Mouse (Mus musculus) hindbrain, embryonic 11.5 days (tissue): ENCODE results near the gene Rhobtb3. TPM values are rescaled to one million over a fixed set of nuclear protein-coding genes. Genes with fewer than 3 reads are reported as not detected.

Source experiments
- ATAC-seq: fragments of 200-750 bp; cut with Nextera tagmentation; 2 replicates; pipeline ENCODE4 v1.8.0; 2017; ENCODE audit warnings: mild to moderate bottlenecking, moderate TSS enrichment, moderate library complexity; ENCODE audit not compliant: low FRiP score
- DNase-seq: peaks from one replicate; pipeline ENCODE4 v3.0.0-alpha.2; 2015; ENCODE audit warnings: low spot score
- H3K27ac ChIP-seq: fragments of 300-500 bp; sonication (generic); 2 replicates; pipeline ENCODE4 v1.5.1; 2014; ENCODE audit warnings: mild to moderate bottlenecking, low read depth, low read length
- H3K27me3 ChIP-seq: fragments of 300-500 bp; sonication (generic); 2 replicates; pipeline ENCODE4 v1.6.1; 2014; ENCODE audit warnings: mild to moderate bottlenecking, low read length, moderate library complexity, mixed read lengths; ENCODE audit not compliant: control insufficient read depth, insufficient read depth
- H3K36me3 ChIP-seq: fragments of 300-500 bp; sonication (generic); 2 replicates; pipeline ENCODE4 v1.6.1; 2014; ENCODE audit warnings: mild to moderate bottlenecking, low read length, moderate library complexity, mixed read lengths; ENCODE audit not compliant: control insufficient read depth, insufficient read depth
- H3K4me1 ChIP-seq: fragments of 300-500 bp; sonication (generic); replicated peaks from 2 replicates; pipeline ENCODE4 v1.6.1; 2014; ENCODE audit warnings: low read length, mixed read lengths; ENCODE audit not compliant: control insufficient read depth, insufficient read depth
- H3K4me2 ChIP-seq: fragments of 300-500 bp; sonication (generic); replicated peaks from 2 replicates; pipeline ENCODE4 v1.6.1; 2014; ENCODE audit warnings: mild to moderate bottlenecking, low read depth, low read length
- H3K4me3 ChIP-seq: fragments of 300-500 bp; sonication (generic); 2 replicates; pipeline ENCODE4 v1.5.1; 2014; ENCODE audit warnings: low read depth, low read length
- H3K9ac ChIP-seq: fragments of 300-500 bp; sonication (generic); 2 replicates; pipeline ENCODE4 v1.6.1; 2014; ENCODE audit warnings: low read depth, low read length
- H3K9me3 ChIP-seq: fragments of 300-500 bp; sonication (generic); 2 replicates; pipeline ENCODE4 v1.6.1; 2016; ENCODE audit warnings: low read length; ENCODE audit not compliant: control insufficient read depth
- WGBS: fragments of 180-500 bp; shearing (Covaris S2); extraction: QIAGEN DNeasy Blood & Tissue Kit; methylation state at CpG from one replicate; pipeline ENCODE4 v1.1.7; 2014; 5-methylcytosine and 5-hydroxymethylcytosine counted together
- polyA plus RNA-seq: library from polyadenylated mRNA; unstranded; fragments of >200 nt; fragmentation: Nextera tagmentation; extraction: Ambion mirVana; gene quantifications from 2 replicates; pipeline ENCODE4 v1.2.1, GENCODE M21; 2014

The Rhobtb3 gene
- polyA plus RNA-seq, 1 experiment from 2014 or later: 55.2 TPM

DNA sequence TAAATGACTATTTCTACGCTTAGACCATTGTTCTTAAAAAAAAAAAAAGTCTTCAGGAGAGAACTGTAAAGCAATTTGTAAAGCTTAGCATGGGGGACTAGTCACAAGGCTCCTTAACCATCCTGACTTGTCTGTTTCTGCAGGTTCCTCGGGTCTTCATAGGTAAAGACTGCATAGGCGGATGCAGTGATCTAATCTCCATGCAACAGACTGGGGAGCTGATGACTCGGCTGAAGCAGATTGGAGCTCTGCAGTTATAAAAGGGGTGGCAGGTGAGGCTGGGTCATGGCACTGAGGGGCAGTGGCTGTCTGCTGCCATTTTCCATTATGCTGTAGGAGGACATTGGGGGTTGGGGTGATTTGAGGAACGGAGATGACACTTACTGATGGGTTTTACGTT, 96.7 kb downstream of the Rhobtb3 start:
- Histone ChIP-seq H3K4me1 (no peaks in the 10 kb centered on the region), H3K36me3 (no peaks in the 10 kb centered on the region), H3K4me2 (no peak overlapping the region), H3K27ac (no peak overlapping the region), H3K27me3 (no peaks in the 10 kb centered on the region), H3K4me3 (no peak overlapping the region), H3K9me3 (no peaks in the 10 kb centered on the region), H3K9ac (no peak overlapping the region)
- WGBS: 82% methylated on average over 6 of the region's 6 CpGs
- ATAC-seq: no peak
- DNase-seq: no peak

DNA sequence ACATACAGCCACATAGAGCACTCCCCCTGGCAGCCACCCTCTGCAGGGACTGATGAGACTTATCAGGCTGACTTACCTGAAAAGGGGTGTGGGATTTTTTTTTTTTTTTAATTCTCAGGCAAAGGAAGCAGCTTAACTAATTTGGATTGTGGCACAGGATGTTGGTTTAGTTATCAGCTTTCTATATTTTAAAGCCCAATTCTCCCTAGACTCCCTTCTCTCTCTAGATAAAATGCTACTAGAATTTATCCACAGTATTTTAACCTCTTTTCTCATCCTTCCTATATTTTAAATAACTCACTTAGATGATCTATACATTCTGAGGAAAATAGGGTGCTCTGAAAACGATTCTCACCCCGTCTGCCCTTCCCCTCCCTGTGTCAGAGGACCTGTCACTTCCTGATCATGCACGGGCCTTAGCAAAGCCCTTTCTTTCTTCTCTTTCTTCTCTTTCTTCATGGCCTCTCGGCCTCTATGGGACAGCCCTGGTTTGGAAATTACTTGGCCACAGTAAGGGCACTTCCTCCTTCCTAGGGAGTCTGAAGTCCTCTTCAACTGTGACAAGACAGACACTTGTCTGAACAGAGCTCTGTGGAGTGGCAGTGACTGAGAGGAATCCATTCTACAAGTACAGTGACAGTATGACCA, 98.1 kb downstream of the Rhobtb3 start:
- no peaks in the 10 kb centered on the region for H3K27me3 ChIP-seq
- no peak overlapping the region for H3K27ac ChIP-seq
- H3K4me1 ChIP-seq: no peaks in the 10 kb centered on the region
- WGBS: 47% methylated on average over 4 of the region's 4 CpGs
- ATAC-seq: no peak
- no peaks in the 10 kb centered on the region for H3K36me3 ChIP-seq
- H3K4me3 ChIP-seq: no peak overlapping the region
- DNase-seq: no peak
- H3K4me2 ChIP-seq: no peak overlapping the region
- H3K9me3 ChIP-seq: no peaks in the 10 kb centered on the region
- H3K9ac ChIP-seq: no peak overlapping the region

DNA sequence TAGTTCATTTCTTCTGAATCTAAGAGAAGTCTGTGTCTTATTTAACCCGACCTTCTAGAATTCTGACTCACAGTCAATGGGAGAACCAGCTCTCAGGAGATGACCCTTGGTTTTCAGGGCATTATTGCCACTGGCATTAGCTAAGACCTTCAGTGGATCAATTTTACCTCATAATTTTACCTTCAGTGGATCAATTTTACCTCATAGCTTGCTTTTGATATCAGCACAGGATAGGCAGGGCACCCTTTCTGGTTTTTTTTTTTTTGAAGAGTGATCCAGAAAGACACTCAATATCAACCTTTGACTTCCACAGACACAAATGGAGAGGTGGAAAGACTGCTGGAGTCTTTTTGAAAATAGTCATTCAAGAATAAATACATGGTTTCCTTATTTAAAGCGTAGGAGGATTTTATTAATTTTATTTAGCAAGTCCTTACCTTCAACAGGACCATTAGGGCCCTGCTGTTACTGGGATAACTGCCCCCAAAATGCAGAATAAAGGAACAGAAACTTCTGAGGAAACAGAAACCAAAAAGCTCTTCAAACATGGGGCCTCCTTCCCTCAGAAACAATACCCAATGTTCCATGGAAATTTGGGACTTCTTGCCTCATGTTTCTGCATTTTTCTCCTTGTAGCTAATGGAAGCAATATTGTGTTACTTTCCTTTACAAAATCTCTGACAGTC, 98.7 kb downstream of the Rhobtb3 start:
- H3K9me3 ChIP-seq: no peaks in the 10 kb centered on the region
- H3K27ac ChIP-seq: no peak overlapping the region
- DNase-seq (no peak), ATAC-seq (no peak)
- H3K4me1 ChIP-seq: no peaks in the 10 kb centered on the region
- H3K9ac ChIP-seq: no peak overlapping the region
- no peak overlapping the region for H3K4me2 ChIP-seq
- H3K4me3 ChIP-seq: no peak overlapping the region
- 93% methylated on average over 2 of the region's 2 CpGs for WGBS
- H3K36me3 ChIP-seq: no peaks in the 10 kb centered on the region
- H3K27me3 ChIP-seq: no peaks in the 10 kb centered on the region

DNA sequence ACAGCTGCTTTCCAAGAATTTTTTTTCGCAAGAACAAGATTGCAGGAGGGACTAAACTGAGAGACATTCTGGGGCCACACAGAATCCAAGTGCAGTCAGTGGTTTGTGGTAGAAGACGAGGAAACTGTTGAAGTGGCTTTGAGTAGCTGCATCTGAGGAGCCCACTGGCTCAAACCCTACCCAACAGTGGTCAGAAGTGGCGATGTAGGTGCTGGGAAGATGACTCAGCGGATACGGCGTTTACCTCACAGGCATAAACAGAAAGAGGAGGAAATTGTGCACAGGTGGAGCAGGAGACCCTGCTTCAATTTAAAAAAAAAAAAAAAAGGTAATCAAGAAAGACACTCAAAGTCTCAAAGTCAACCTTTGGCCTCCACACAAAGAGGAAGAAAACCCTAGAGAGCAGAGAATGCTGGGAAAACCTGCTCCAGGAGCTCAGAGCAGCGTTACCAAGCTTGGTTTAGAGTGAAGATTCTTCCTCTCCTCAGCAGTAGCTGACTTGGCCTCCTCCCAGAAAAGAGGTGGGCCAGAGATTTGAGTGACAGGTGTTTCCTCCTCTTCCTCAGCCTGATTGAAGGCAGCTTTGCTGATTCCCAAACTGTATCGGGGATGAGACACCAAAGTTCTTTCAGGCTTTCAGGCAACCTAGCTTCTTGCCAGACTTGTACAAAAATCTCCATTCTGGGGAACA, 99.6 kb downstream of the Rhobtb3 start:
- Histone ChIP-seq H3K27me3 (no peaks in the 10 kb centered on the region), H3K27ac (no peak overlapping the region), H3K4me1 (no peaks in the 10 kb centered on the region), H3K9ac (no peak overlapping the region), H3K4me2 (no peak overlapping the region), H3K9me3 (no peaks in the 10 kb centered on the region), H3K36me3 (no peaks in the 10 kb centered on the region), H3K4me3 (no peak overlapping the region)
- DNase-seq (no peak), ATAC-seq (no peak)
- WGBS: 88% methylated on average over 8 of the region's 8 CpGs

DNA sequence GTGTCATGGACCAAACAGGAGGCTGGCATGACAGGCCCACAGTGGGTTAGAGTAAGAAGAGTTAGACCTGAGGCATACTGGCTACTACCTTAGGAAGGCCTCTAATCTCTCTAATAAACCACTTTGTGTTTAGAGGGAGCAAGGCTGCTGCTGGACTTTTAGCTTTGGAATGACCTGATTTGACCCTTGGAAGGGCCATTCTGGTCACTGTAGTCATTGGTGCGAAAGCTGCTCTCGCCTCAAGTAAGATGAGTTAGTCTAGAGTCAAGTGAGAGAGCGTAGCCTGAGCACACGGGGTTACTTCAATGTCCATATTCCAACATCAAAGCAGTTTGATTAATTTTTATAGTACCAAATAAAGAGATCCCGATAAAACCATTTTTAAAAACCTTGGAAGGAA, 100.4 kb downstream of the Rhobtb3 start:
- WGBS: 93% methylated on average over 5 of the region's 5 CpGs
- DNase-seq (no peak), ATAC-seq (no peak)
- Histone ChIP-seq H3K36me3 (no peaks in the 10 kb centered on the region), H3K9ac (no peak overlapping the region), H3K4me1 (no peaks in the 10 kb centered on the region), H3K4me2 (no peak overlapping the region), H3K4me3 (no peak overlapping the region), H3K9me3 (no peaks in the 10 kb centered on the region), H3K27ac (no peak overlapping the region), H3K27me3 (no peaks in the 10 kb centered on the region)

DNA sequence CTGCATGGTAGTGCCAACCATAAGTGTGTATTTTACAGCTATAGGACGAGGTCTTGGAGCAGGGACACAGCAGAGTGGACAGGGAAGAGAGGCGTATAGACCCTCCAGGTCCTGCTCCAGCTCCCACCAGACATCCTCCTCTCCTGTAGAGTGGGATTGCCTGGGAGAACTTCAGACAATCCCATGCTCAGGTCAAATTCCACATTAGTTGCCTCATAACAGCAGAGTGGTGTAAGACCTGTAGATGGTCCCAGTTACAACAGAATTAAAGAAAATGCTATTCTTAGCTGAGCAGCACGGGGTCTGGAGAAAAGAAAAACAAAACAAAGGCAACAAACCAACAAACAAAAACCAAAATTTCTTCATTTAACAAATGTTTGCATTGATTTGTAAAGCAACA, 101.8 kb downstream of the Rhobtb3 start:
- Histone ChIP-seq H3K27ac (no peak overlapping the region), H3K4me2 (no peak overlapping the region), H3K36me3 (no peaks in the 10 kb centered on the region), H3K9ac (no peak overlapping the region), H3K4me3 (no peak overlapping the region), H3K4me1 (no peaks in the 10 kb centered on the region), H3K27me3 (no peaks in the 10 kb centered on the region), H3K9me3 (no peaks in the 10 kb centered on the region)
- WGBS: 72% methylated on average over 3 of the region's 3 CpGs
- no peak for ATAC-seq
- no peak for DNase-seq

DNA sequence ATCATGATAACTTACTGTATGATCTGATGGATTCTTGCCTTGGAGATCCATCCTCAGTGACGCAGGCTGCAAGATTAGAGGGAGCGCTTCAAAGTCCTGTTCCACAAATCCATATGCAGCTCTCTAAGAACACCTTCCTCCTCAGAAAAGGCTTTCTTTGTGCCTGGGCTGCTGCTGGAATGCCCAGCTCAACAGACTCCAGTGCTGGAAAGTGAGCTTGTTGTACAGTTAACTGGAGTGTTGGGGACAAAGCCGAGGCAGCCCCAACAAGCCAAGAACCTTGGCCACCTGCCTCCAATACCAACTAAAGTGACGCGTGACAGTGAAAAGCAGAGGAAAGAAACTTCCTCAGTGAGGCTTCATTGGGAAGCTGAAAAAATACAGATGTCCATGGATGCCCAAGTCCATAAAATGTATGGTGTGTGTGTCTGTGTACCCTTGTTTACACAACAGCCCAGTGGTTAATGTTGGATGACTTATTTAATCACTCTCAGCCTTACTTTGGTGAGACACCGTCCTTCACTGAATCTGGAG, 102.9 kb downstream of the Rhobtb3 start:
- Histone ChIP-seq H3K4me3 (peak overlapping the region; percentile 50), H3K27me3 (no peaks in the 10 kb centered on the region), H3K9ac (peak overlapping the region; percentile 64), H3K4me1 (no peaks in the 10 kb centered on the region), H3K9me3 (no peaks in the 10 kb centered on the region), H3K27ac (no peak overlapping the region), H3K36me3 (no peaks in the 10 kb centered on the region), H3K4me2 (peak overlapping the region; percentile 62)
- WGBS: 61% methylated on average over 6 of the region's 6 CpGs
- DNase-seq (peak; percentile 12), ATAC-seq (no peak)

DNA sequence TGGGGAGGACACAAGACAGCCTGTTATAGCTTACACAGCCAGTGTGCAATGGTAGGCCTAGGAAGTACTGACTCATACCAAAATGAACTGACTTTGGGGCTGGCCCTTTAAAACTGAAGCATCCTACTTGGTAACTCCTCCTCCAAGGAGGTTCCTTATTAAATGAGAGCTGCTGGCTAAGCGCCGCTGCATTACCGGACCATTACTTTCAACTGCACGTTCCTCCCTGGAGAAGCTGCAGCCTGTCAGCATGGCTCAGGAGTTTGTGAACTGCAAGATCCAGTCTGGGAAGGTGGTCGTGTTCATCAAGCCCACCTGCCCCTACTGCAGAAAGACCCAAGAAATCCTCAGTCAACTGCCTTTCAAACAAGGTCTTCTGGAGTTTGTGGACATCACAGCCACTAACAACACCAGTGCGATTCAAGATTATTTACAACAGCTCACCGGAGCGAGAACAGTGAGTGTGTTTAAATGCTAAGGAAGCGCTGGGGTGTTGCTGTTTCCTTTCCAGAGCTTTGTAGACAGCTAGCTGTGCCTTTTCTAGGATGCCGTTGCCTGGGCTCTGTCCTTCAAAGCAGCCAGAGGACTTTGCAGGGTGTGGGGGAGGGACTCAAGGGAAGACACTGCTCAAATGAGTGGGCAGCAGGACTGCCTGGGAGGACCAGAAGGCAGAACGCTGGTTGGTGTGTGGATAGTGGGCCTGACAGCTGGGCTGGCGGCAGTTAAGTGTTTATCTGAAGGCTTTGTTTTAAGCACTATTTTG, 103.8 kb downstream of the Rhobtb3 start, which contains the start of gene Glrx:
Gene Glrx, plus strand, starts transcription at position 150 of the 763 bp plus-strand sequence.
- peak within 1 kb of the TSS; percentile 62 for H3K4me2 ChIP-seq
- WGBS: 2% methylated on average over 12 of the region's 12 CpGs
- no peaks in the 10 kb centered on the region for H3K9me3 ChIP-seq
- H3K27me3 ChIP-seq: no peaks in the 10 kb centered on the region
- peak within 1 kb of the TSS; percentile 64 for H3K9ac ChIP-seq
- H3K4me3 ChIP-seq: peak within 1 kb of the TSS; percentile 50
- ATAC-seq (peak; percentile 85), DNase-seq (peak; percentile 68)
- H3K36me3 ChIP-seq: no peaks in the 10 kb centered on the region
- H3K4me1 ChIP-seq: no peaks in the 10 kb centered on the region
- peak within 1 kb of the TSS; percentile 56 for H3K27ac ChIP-seq
